Mouse (Mus musculus) heart, postnatal 0 days (tissue): ENCODE results near the gene Vars. TPM values are rescaled to one million over a fixed set of nuclear protein-coding genes. Genes with fewer than 3 reads are reported as not detected.
A peak's percentile ranks its signal among the peaks of the same experiment; 100 is the strongest.
"Not testable (repeated sequence)": the region's sequence is repeated elsewhere in the genome, so short reads cannot be mapped to it uniquely, and the experiment has no call there.

ENCODE experiments used
- ATAC-seq: fragments of 200-750 bp; cut with Nextera tagmentation; 2 replicates; pipeline ENCODE4 v1.8.0; 2017; ENCODE audit warnings: low read depth, moderate number of reproducible peaks, moderate library complexity; ENCODE audit not compliant: insufficient read depth
- DNase-seq: peaks from one replicate; pipeline ENCODE4 v3.0.0-alpha.2; 2016; ENCODE audit warnings: low spot score
- H3K27ac ChIP-seq: fragments of 300-500 bp; sonication (generic); 2 replicates; pipeline ENCODE4 v1.5.1; 2014; ENCODE audit warnings: low read depth, mild to moderate bottlenecking
- H3K27me3 ChIP-seq: fragments of 300-500 bp; sonication (generic); 2 replicates; pipeline ENCODE4 v1.6.1; 2014; ENCODE audit warnings: low read length, mixed read lengths; ENCODE audit not compliant: control insufficient read depth, insufficient read depth
- H3K36me3 ChIP-seq: fragments of 300-500 bp; sonication (generic); replicated peaks from 2 replicates; pipeline ENCODE4 v1.6.1; 2014; ENCODE audit warnings: low read length, mixed read lengths; ENCODE audit not compliant: control insufficient read depth, insufficient read depth
- H3K4me1 ChIP-seq: fragments of 300-500 bp; sonication (generic); 2 replicates; pipeline ENCODE4 v1.6.1; 2014; ENCODE audit warnings: antibody characterized with exemption; ENCODE audit not compliant: control insufficient read depth, insufficient read depth
- H3K4me2 ChIP-seq: fragments of 300-500 bp; sonication (generic); 2 replicates; pipeline ENCODE4 v1.6.1; 2014; ENCODE audit warnings: low read depth, mild to moderate bottlenecking, low read length, moderate library complexity
- H3K4me3 ChIP-seq: fragments of 300-500 bp; sonication (generic); 2 replicates; pipeline ENCODE4 v1.5.1; 2014; ENCODE audit warnings: low read depth, low read length
- H3K9ac ChIP-seq: fragments of 300-500 bp; sonication (generic); replicated peaks from 2 replicates; pipeline ENCODE4 v1.6.1; 2014; ENCODE audit warnings: low read depth, low read length, mixed read lengths
- H3K9me3 ChIP-seq: fragments of 300-500 bp; sonication (generic); replicated peaks from 2 replicates; pipeline ENCODE4 v1.6.1; 2016; ENCODE audit warnings: low read length; ENCODE audit not compliant: control insufficient read depth
- CTCF ChIP-seq: IDR thresholded peaks from 2 replicates; pipeline ENCODE4 v1.5.1; 2016; ENCODE audit warnings: antibody characterized with exemption, control low read depth, low read depth
- EP300 ChIP-seq: IDR thresholded peaks from 2 replicates; pipeline ENCODE4 v1.6.1; 2016; ENCODE audit warnings: antibody characterized with exemption, low read depth
- WGBS: fragments of 180-500 bp; shearing (Covaris S2); extraction: QIAGEN DNeasy Blood & Tissue Kit; methylation state at CpG from one replicate; pipeline ENCODE4 v1.1.7; 2014; 5-methylcytosine and 5-hydroxymethylcytosine counted together
- polyA plus RNA-seq: library from polyadenylated mRNA; unstranded; fragments of >200 nt; fragmentation: Nextera tagmentation; extraction: Ambion mirVana; gene quantifications from 2 replicates; pipeline ENCODE4 v1.2.1, GENCODE M21; 2015
- total RNA-seq: library from RNA; depleted of rRNA; stranded (reverse); fragments of >200 nt; gene quantifications from 2 replicates; pipeline ENCODE4 v1.2.3, GENCODE M21; 2014; ENCODE audit warnings: low replicate concordance

Gene Vars
- total and polyA plus RNA-seq, 2 experiments from 2014 or later: 21.7 to 61.5 TPM

DNA sequence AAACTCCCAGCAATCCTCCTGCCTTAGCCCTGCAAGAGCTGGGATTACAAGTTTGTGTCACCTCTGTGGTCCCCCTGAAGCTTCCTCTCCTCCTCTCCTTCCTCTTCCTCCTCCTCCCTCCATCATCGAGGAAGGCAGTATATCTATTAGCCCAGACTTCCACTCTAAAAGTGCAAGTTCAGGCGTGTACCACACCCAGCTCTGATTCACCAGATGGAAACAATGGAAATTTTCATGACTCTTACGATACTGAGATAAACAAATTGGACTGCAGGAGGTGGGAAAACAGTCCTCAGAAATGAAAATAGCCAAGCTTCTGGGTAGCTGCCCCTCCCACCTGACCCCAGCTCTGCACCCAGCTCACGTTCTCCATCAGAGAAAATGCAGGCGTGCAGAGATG, 35.2 kb upstream of the Vars start:
- WGBS: 49% methylated on average over 5 of the region's 5 CpGs
- no peaks in the 10 kb centered on the region for H3K4me1 ChIP-seq
- DNase-seq (no peak), ATAC-seq (no peak)
- H3K27me3 ChIP-seq: peaks cover 23% of the 10 kb centered on the region
- no peak overlapping the region for H3K4me3 ChIP-seq
- no peaks in the 10 kb centered on the region for H3K36me3 ChIP-seq
- TF ChIP-seq CTCF (no peak), EP300 (no peak)
- 0 out of 2 replicates have a peak overlapping the region, but pooled peaks have one; percentile 44 for H3K27ac ChIP-seq
- H3K4me2 ChIP-seq: no peak overlapping the region
- no peak overlapping the region for H3K9ac ChIP-seq
- H3K9me3 ChIP-seq: no peaks in the 10 kb centered on the region

DNA sequence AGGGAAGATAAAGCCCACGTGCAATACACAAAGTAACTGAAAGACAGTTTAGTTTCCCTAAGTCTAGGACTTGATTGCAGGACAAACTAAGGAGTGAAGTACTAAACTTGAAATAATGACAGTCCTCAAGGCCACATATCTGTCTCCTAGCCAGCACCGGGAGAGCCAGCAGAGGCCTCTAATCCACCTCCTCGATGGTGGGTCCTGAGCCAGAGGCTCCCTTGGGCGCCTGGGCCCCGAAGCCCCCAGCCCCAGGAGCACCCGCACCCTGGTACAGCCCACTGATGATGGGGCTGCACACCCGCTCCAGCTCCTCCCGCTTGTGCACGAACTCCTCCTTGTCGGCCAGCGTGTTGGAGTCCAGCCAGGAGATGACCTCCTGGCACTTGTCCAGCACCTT, 31.0 kb upstream of the Vars start, which contains the start of gene Gm20481:
TSS of gene Gm20481 (plus strand) at position 91 of the 400 bp plus-strand sequence.
- H3K4me3 ChIP-seq, H3K9me3 ChIP-seq, H3K9ac ChIP-seq, H3K27ac ChIP-seq, H3K4me1 ChIP-seq, ATAC-seq, H3K4me2 ChIP-seq, H3K36me3 ChIP-seq, DNase-seq: not testable (repeated sequence)
- peaks cover 23% of the 10 kb centered on the region for H3K27me3 ChIP-seq
- WGBS: 60% methylated on average over 6 of the region's 11 CpGs

DNA sequence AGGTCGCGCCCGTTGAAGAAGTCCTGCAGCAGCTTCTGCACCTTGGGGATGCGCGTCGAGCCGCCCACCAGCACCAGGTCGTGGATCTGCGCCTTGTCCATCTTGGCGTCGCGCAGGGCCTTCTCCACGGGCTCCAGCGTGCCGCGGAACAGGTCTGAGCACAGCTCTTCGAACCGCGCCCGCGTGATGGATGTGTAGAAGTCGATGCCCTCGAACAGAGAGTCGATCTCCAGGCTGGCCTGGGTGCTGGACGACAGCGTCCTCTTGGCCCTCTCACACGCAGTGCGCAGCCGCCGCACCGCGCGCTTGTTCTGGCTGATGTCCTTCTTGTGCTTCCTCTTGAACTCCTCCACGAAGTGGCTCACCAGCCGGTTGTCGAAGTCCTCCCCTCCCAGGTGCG, 29.9 kb upstream of the Vars start:
- H3K36me3 ChIP-seq, DNase-seq, H3K9ac ChIP-seq, H3K4me2 ChIP-seq, H3K4me3 ChIP-seq, H3K9me3 ChIP-seq, H3K27ac ChIP-seq, ATAC-seq, H3K4me1 ChIP-seq: not testable (repeated sequence)
- peaks cover 23% of the 10 kb centered on the region for H3K27me3 ChIP-seq
- WGBS: 36% methylated on average over 4 of the region's 37 CpGs

DNA sequence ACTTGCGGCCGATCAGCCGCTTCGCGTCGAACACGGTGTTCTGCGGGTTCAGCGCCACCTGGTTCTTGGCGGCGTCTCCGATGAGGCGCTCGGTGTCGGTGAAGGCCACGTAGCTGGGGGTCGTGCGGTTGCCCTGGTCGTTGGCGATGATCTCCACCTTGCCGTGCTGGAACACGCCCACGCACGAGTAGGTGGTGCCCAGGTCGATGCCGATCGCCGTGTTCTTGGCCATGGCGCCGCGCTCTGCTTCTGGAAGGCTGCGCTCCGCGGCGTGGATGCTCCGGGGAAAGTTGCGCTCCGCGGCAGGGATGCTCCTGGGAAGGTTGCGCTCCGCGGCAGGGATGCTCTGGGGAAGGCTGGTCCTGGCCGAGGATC, 29.1 kb upstream of the Vars start:
- peaks cover 23% of the 10 kb centered on the region for H3K27me3 ChIP-seq
- peak overlapping the region; percentile 60 for H3K4me2 ChIP-seq
- ATAC-seq: peak; percentile 1; the same call in 1 of the 2 replicates
- not testable (repeated sequence) for H3K9ac ChIP-seq, H3K27ac ChIP-seq, H3K36me3 ChIP-seq, DNase-seq, H3K4me1 ChIP-seq, H3K9me3 ChIP-seq
- WGBS: 4% methylated on average over 19 of the region's 43 CpGs
- H3K4me3 ChIP-seq: peak overlapping the region; percentile 44

DNA sequence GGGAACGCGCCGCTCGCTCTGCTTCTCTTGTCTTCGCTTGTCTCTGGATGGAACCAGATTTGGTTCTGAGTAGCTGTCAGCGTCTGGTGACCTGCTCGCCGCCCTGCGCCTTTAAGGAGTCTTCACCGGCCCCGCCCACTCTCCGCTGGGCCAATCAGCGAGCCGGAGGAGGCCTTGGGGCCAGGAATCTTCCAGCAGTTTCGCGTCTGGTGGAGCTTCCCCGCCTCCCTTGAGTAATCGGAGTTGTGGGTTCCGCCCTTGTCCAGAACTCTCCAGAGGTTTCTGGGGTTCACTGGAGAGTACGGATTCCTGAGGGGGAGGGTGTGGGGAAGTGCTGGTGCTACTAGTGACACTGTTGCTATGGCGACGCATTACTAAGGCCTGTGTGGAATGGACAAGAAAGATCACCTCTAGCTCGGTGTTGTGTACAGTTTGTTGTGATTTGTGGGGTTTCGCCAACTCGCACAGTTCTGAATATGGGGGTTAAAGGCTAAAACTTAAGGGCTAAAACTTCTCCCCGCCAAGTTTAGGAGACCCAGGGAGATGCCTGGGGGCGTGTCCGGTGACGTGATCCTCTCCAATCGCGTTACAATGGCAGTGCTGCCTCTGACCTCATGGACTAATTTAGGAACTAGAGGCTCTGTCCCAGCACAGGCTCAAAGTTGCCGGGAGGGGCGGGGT, 28.6 kb upstream of the Vars start, which contains the start of the genes Hspa1a and Hspa1l:
TSS of gene Hspa1a (minus strand) at position 88 of the 681 bp plus-strand sequence.
TSS of gene Hspa1l (plus strand) at position 635 of the 681 bp plus-strand sequence.
- H3K4me3 ChIP-seq: peak within 1 kb of the TSS; percentile 44
- DNase-seq (peak; percentile 93), ATAC-seq (peak; percentile 91)
- H3K9me3 ChIP-seq, H3K4me1 ChIP-seq, H3K36me3 ChIP-seq: not testable (repeated sequence)
- peak within 1 kb of the TSS; percentile 60 for H3K4me2 ChIP-seq
- peak within 1 kb of the TSS; percentile 6; the same call in 1 of the 2 replicates for H3K9ac ChIP-seq
- peaks cover 23% of the 10 kb centered on the region for H3K27me3 ChIP-seq
- peak within 1 kb of the TSS; percentile 69 for H3K27ac ChIP-seq
- WGBS: under 1% methylated on average over 25 of the region's 33 CpGs
